Mouse (Mus musculus) liver, postnatal 0 days (tissue): Measurements from ENCODE around the gene 3110082J24Rik.

Experiments
- CTCF ChIP-seq: sonication (generic); IDR thresholded peaks from 2 replicates; pipeline ENCODE4 v1.5.1; 2016; ENCODE audit warnings: antibody characterized with exemption, low read depth
- EP300 ChIP-seq: IDR thresholded peaks from 2 replicates; pipeline ENCODE4 v1.6.1; 2016; ENCODE audit warnings: antibody characterized with exemption, low read depth, mild to moderate bottlenecking

GRCm38 (mm10) chr5:30094399-30094798 is 11.5 kb downstream of the 3110082J24Rik start:
- no peak for TF ChIP-seq EP300
- no peak; the same call in 1 of the 2 replicates for TF ChIP-seq CTCF
